Mouse (Mus musculus): Measurements from ENCODE around the gene Tbc1d17. TPM values are rescaled to one million over a fixed set of nuclear protein-coding genes. Genes with fewer than 3 reads are reported as not detected.

Tbc1d17 gene
- polyA plus RNA-seq, 1 experiment, result 46.7 TPM

DNA sequence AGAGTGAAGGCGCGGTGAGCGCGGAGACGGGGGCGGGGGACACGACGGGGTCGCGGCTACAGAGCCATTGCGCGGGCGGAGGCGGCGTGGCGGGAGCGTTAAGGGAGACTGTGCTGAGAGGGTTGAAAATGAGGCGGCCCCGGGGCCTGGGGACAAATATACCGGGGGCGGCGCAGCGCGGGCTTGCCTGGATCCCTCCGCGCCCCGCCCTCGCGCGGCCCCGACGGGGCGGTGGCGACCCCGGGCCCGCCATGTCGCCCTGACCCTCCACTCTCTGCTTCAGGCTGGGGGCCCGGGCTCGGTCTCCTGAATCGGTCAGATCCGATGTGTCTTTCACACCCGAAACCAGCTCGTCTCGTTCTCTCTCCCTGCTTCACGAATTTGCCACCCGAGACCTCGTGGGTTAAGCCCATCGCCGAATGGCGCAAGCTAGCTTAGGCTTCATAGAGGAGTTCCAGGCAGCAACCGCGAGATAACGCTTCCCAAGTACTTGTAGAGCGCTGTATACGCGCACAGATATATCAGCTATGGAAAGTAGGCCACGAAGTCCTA, 32.3 kb downstream of the Tbc1d17 start, which contains the start of gene Atf5:
Atf5 (minus strand) TSS at position 189 of the 552 bp plus-strand sequence.
- peak within 1 kb of the TSS; percentile 83 for H3K27ac ChIP-seq (ENCODE audit: insufficient read depth, low read length)
- H3K4me1 ChIP-seq (ENCODE audit: control insufficient read depth, insufficient read depth, low read length), result peaks cover 4% of the 10 kb centered on the region
- H3K9ac ChIP-seq (ENCODE audit: low read depth, poor library complexity, severe bottlenecking), result peak within 1 kb of the TSS; percentile 99
- no peaks in the 10 kb centered on the region for H3K9me3 ChIP-seq (replicated peaks; ENCODE audit: control insufficient read depth, insufficient read depth, low read length, poor library complexity, severe bottlenecking)
- H3K4me3 ChIP-seq (ENCODE audit: low read depth, low read length), result peak within 1 kb of the TSS; percentile 98
- TF ChIP-seq EP300 (IDR thresholded peaks at IDR 0.05; ENCODE audit: insufficient read depth, low read depth, low read length), result no peak
- no peak for TF ChIP-seq POLR2A (IDR thresholded peaks at IDR 0.05; ENCODE audit: insufficient read depth, low read length)
- no peak for TF ChIP-seq CTCF (IDR thresholded peaks at IDR 0.05; ENCODE audit: low read depth, low read length)
- peaks cover 27% of the 10 kb centered on the region for H3K36me3 ChIP-seq (ENCODE audit: control insufficient read depth, insufficient read depth, low read length, poor library complexity, severe bottlenecking)
- no peaks in the 10 kb centered on the region for H3K27me3 ChIP-seq (ENCODE audit: control insufficient read depth, insufficient read depth, low read length, poor library complexity, severe bottlenecking)

DNA sequence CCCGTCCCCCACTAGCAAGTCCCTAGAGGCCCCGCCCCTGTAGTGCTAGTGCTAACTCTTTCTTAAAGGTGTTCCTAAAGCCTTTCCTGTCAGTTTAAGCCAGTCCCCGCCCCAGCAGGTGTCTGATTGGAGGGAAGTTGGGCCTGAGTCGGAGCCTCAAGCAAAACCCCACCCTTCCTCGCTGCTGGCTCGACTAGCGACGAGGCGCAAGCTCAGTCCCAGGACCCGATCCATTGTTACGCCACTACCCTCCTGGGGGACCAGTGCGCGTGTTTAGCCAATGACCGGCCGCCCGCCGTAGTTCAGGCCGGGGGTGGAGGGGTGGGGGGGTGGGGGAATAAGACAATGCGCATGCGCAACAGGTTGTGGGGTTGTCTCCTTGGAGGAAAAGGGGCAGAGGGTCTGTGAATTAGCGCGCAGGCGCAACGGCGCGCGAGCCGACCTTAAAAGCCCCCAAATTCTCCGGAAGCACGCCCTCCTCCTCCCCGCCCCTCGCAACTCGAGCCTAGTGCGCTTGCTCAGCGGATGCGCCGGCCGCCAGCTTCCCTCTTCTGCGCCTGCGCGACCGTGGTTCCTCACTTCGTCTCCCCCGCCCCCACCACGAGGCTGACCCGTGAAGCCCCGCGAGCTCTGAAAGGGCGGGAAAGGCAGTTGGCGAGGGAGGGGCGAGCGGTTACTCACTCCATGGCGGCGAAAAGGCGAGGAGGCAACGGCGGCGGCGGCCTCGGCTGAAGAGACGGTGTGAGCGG, 33.0 kb downstream of the Tbc1d17 start, which contains the start of the genes Nup62 and Il4i1:
Nup62 (plus strand) TSS at position 368 of the 749 bp plus-strand sequence.
Il4i1 (plus strand) TSS at position 667 of the 749 bp plus-strand sequence.
- TF ChIP-seq POLR2A (IDR thresholded peaks at IDR 0.05; ENCODE audit: insufficient read depth, low read length) (peak; percentile 32), EP300 (IDR thresholded peaks at IDR 0.05; ENCODE audit: insufficient read depth, low read depth, low read length) (peak; percentile 75; the same call in 1 of the 2 replicates), CTCF (IDR thresholded peaks at IDR 0.05; ENCODE audit: low read depth, low read length) (no peak)
- peaks cover 4% of the 10 kb centered on the region for H3K4me1 ChIP-seq (ENCODE audit: control insufficient read depth, insufficient read depth, low read length)

DNA sequence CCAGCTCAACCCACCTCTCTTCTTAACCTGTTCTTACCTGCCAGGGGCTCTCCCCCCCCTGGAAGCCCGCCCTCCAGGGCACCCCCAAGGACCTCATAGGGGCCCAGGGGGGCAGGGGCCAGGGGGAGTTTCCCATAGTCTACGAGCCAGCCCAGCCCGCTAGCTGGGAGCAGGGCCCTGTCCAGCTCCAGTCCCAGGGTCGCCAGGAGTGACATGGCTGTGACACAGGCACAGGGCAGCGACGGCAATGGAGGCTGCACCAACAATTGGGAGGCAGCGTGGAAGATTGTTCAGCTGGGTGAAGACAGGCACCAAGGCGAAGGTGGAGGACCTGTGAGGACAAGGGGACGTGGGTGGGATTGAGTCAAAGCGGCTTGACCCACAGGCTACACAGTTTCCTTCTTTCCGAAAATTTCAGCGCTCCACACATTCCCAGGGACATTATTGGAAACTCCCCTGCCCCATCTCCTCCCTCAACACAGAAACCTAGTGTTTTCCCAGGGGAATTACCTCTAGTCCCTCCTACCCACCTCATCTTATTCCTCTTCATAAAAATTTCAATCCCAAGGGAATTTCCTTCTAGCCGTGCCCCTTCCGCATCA, 33.8 kb downstream of the Tbc1d17 start:
- Histone ChIP-seq H3K4me3 (ENCODE audit: low read depth, low read length) (peak overlapping the region; percentile 43), H3K27me3 (ENCODE audit: control insufficient read depth, insufficient read depth, low read length, poor library complexity, severe bottlenecking) (no peaks in the 10 kb centered on the region; the same call in 1 of the 2 replicates)

More for the DNA sequence above, 33.0 kb downstream of the Tbc1d17 start, which contains the start of the genes Nup62 and Il4i1:
- H3K36me3 ChIP-seq (ENCODE audit: control insufficient read depth, insufficient read depth, low read length, poor library complexity, severe bottlenecking), result peaks cover 27% of the 10 kb centered on the region
- H3K9ac ChIP-seq (ENCODE audit: low read depth, poor library complexity, severe bottlenecking), result peak within 1 kb of the TSS; percentile 99
- no peaks in the 10 kb centered on the region for H3K9me3 ChIP-seq (replicated peaks; ENCODE audit: control insufficient read depth, insufficient read depth, low read length, poor library complexity, severe bottlenecking)
- H3K27ac ChIP-seq (ENCODE audit: insufficient read depth, low read length), result peak within 1 kb of the TSS; percentile 83
- no peaks in the 10 kb centered on the region; the same call in 1 of the 2 replicates for H3K27me3 ChIP-seq (ENCODE audit: control insufficient read depth, insufficient read depth, low read length, poor library complexity, severe bottlenecking)
- peak within 1 kb of the TSS; percentile 98 for H3K4me3 ChIP-seq (ENCODE audit: low read depth, low read length)

DNA sequence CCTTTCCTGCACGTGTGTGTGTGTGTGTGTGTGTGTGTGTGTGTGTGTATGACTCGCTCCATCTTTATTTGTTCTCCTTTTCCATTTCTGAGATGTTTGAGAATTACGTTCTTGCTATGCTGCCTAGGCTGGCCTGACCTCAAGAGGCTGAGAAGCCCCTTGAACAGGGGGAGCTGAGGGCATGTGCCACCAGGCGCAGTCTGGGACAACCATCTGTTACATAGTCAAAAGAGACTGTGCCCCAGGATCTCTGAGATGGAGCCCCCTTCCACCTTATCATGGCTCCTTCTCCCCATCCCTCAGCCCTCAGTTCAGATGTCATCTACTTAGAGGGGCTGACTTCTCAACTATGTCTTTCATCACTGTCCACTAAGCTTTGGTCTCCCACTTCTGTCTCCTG, 34.5 kb downstream of the Tbc1d17 start:
- no peaks in the 10 kb centered on the region for H3K9me3 ChIP-seq (replicated peaks; ENCODE audit: control insufficient read depth, insufficient read depth, low read length, poor library complexity, severe bottlenecking)
- H3K4me1 ChIP-seq (ENCODE audit: control insufficient read depth, insufficient read depth, low read length), result no peaks in the 10 kb centered on the region
- H3K27me3 ChIP-seq (ENCODE audit: control insufficient read depth, insufficient read depth, low read length, poor library complexity, severe bottlenecking), result no peaks in the 10 kb centered on the region; the same call in 1 of the 2 replicates
- no peak overlapping the region for H3K4me3 ChIP-seq (ENCODE audit: low read depth, low read length)
- TF ChIP-seq CTCF (IDR thresholded peaks at IDR 0.05; ENCODE audit: low read depth, low read length) (no peak), EP300 (IDR thresholded peaks at IDR 0.05; ENCODE audit: insufficient read depth, low read depth, low read length) (no peak), POLR2A (IDR thresholded peaks at IDR 0.05; ENCODE audit: insufficient read depth, low read length) (no peak)
- H3K9ac ChIP-seq (ENCODE audit: low read depth, poor library complexity, severe bottlenecking), result 0 out of 2 replicates have a peak overlapping the region, but pooled peaks have one; percentile 99
- H3K36me3 ChIP-seq (ENCODE audit: control insufficient read depth, insufficient read depth, low read length, poor library complexity, severe bottlenecking), result peaks cover 14% of the 10 kb centered on the region
- H3K27ac ChIP-seq (ENCODE audit: insufficient read depth, low read length), result no peak overlapping the region

More for the DNA sequence above, 33.8 kb downstream of the Tbc1d17 start:
- no peak overlapping the region for H3K27ac ChIP-seq (ENCODE audit: insufficient read depth, low read length)
- TF ChIP-seq CTCF (IDR thresholded peaks at IDR 0.05; ENCODE audit: low read depth, low read length) (no peak), POLR2A (IDR thresholded peaks at IDR 0.05; ENCODE audit: insufficient read depth, low read length) (no peak), EP300 (IDR thresholded peaks at IDR 0.05; ENCODE audit: insufficient read depth, low read depth, low read length) (no peak)
- peaks cover 2% of the 10 kb centered on the region for H3K4me1 ChIP-seq (ENCODE audit: control insufficient read depth, insufficient read depth, low read length)
- no peaks in the 10 kb centered on the region for H3K9me3 ChIP-seq (replicated peaks; ENCODE audit: control insufficient read depth, insufficient read depth, low read length, poor library complexity, severe bottlenecking)
- H3K9ac ChIP-seq (ENCODE audit: low read depth, poor library complexity, severe bottlenecking), result peak overlapping the region; percentile 99
- H3K36me3 ChIP-seq (ENCODE audit: control insufficient read depth, insufficient read depth, low read length, poor library complexity, severe bottlenecking), result peaks cover 19% of the 10 kb centered on the region

DNA sequence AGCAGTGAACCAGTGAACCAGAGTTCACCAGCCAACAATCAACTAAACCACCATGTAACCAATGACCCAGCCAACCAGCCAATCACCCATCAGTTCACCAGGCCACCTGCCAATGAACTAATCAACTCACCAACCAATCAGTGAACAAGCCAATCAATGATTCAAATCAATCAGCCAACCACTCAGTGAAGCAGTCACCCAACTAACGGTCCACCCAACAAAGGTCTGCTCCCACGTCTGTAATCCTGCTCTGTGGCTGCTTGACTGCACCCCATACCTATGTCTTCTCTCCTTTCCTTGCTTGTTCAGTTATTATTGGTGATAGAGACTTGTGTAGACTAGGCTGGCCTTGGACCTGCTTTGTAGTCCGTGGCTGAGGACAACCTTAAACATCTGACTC, 34.9 kb downstream of the Tbc1d17 start:
- no peak overlapping the region for H3K4me3 ChIP-seq (ENCODE audit: low read depth, low read length)
- no peaks in the 10 kb centered on the region for H3K4me1 ChIP-seq (ENCODE audit: control insufficient read depth, insufficient read depth, low read length)

More for the DNA sequence above, 34.9 kb downstream of the Tbc1d17 start:
- Histone ChIP-seq H3K27ac (ENCODE audit: insufficient read depth, low read length) (no peak overlapping the region), H3K9me3 (replicated peaks; ENCODE audit: control insufficient read depth, insufficient read depth, low read length, poor library complexity, severe bottlenecking) (no peaks in the 10 kb centered on the region), H3K9ac (ENCODE audit: low read depth, poor library complexity, severe bottlenecking) (no peak overlapping the region), H3K27me3 (ENCODE audit: control insufficient read depth, insufficient read depth, low read length, poor library complexity, severe bottlenecking) (no peaks in the 10 kb centered on the region; the same call in 1 of the 2 replicates), H3K36me3 (ENCODE audit: control insufficient read depth, insufficient read depth, low read length, poor library complexity, severe bottlenecking) (peaks cover 14% of the 10 kb centered on the region)
- TF ChIP-seq POLR2A (IDR thresholded peaks at IDR 0.05; ENCODE audit: insufficient read depth, low read length), result no peak
- no peak for TF ChIP-seq EP300 (IDR thresholded peaks at IDR 0.05; ENCODE audit: insufficient read depth, low read depth, low read length)
- no peak for TF ChIP-seq CTCF (IDR thresholded peaks at IDR 0.05; ENCODE audit: low read depth, low read length)
